Mouse (Mus musculus) mouse embryonic stem cell (cell line): ENCODE data around the gene Sult4a1.
"Not testable (repeated sequence)": the region's sequence is repeated elsewhere in the genome, so short reads cannot be mapped to it uniquely, and the experiment has no call there.

Source experiments
- in situ Hi-C, 2 experiments: fragments of 300-500 bp; cut with MboI; formaldehyde crosslinking; loops; 1 replicate in 1 of 2; 3 replicates in 1 of 2; pipeline ENCODE4 v1.14.3; 2019 to 2020; ENCODE audit warnings: low sequenced_read_pairs in 2 of 2, low pct_unique_long_range_greater_than_20kb in 1 of 2, mixed read lengths in 1 of 2; ENCODE audit not compliant: unreplicated experiment in 1 of 2

Sult4a1 gene

DNA sequence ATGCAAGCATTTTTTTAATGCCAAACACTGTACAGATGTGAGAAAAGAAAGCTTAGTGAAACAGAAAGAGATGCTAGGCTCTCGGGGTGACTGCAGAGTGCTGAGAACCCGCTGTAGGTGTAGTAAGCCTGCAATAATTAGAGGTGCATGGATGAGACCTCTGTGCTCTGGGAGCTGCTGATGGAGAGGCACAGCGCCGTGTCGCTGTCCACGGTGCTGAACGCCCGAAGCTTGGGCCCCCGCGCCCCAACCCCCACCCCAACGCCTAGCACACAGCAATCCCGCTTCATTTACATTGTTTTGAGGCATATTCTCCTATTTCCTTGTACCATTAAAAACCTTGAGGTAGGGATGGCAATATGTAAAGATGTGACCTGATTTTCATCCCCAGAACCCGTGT lies 3.3 kb upstream of the Sult4a1 start:
- in situ Hi-C loops: loop anchor here (25.0 kb wide), 1 partner anchor 503 kb away; no protein-coding TSS in a partner anchor

GRCm38 (mm10) chr15:84105924-84106500 lies 458 bp upstream of the Sult4a1 start:
- in situ Hi-C loops: loop anchor here (25.0 kb wide), 1 partner anchor 506 kb away; no protein-coding TSS in a partner anchor

GRCm38 (mm10) chr15:84104626-84105025 lies 928 bp downstream of the Sult4a1 start:
- in situ Hi-C loops: loop anchor here (25.0 kb wide), 1 partner anchor 508 kb away; no protein-coding TSS in a partner anchor

DNA sequence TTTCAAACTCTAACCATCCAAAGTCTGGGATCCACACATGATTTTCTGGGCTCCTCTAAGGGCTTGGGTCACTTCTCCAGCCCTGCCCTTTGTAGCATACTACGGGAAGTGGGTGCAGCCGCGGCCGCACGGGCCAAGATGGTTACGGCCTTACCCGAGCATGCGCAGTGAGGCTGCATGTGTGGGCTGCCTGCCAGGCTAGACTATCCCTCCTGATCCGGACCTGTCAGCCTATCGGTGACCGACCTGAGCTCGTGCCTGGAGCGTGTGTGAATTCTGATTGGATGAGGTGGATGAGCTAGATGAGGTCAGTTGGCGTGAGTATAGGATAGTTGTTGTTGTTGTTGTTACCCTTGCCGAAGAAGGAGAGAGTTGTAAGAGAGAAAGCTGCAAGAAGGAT lies 8.0 kb downstream of the Sult4a1 start:
- in situ Hi-C loops: not testable (repeated sequence)

GRCm38 (mm10) chr15:84096051-84096450 lies 9.5 kb downstream of the Sult4a1 start:
- in situ Hi-C loops: no loop called here

GRCm38 (mm10) chr15:84094921-84095320 lies 10.6 kb downstream of the Sult4a1 start:
- in situ Hi-C loops: no loop called here

DNA sequence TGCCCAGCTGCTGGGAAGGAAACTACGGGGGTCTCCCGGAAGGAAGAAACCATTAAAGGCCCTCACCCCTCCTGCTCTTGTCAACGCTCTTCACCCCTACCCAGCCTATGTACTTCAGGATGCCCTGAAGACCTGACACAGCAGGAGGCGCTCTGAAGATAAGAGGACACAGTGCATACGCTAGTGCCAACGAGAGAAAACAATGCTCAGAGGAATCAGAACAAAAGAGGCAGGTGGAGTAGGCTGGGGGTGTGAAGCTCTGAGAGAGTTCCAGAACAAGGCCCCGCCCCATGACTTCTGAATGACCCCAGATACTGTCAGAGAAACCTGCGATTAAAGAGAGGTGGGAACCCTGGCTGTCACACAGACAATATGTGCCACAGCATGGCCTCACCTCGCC lies 18.8 kb downstream of the Sult4a1 start:
- in situ Hi-C loops: no loop called here

- in situ Hi-C loops: no loop called here
Observed at GRCm38 (mm10) chr15:84086364-84086763, 19.2 kb downstream of the Sult4a1 start.

DNA sequence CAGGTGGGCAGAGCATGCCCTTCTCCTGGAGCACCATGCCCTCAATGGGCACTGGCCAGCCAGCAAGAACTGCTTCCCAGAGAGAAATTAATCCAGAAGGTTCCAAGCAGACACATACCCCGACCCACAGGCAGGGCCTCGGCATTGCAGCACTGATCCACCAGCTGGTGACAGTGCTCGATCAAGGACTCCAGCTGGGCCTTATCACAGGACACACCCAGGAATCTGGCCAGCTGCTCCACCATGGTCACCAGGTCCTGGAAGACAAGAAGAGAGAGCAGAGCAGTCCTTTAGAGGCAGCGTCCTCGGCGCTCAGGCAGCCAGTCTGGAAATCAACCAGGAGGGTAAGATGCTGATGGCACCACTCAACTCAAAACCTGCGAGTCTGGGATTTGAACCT lies 25.5 kb downstream of the Sult4a1 start:
- in situ Hi-C loops: no loop called here

GRCm38 (mm10) chr15:84079519-84079918 lies 26.0 kb downstream of the Sult4a1 start:
- in situ Hi-C loops: no loop called here

DNA sequence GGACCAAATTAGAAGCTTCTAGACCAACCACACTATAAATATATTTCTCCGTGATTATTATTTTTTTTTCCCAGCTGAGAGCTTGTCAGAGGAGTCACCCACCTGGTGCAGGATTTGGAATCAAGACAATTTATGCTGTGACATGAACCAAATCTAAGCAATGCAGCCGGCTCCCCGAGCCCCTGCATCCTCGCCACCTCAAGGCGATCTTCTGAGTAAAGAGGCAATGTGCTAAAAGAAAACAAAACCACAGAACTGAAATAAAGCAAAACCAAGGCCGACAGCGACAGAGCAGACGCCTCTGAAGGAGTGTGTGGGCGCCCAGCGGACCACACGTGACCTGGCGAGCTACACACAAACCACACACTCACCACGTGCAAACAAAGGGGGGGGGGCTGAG lies 26.9 kb downstream of the Sult4a1 start:
- in situ Hi-C loops: no loop called here

DNA sequence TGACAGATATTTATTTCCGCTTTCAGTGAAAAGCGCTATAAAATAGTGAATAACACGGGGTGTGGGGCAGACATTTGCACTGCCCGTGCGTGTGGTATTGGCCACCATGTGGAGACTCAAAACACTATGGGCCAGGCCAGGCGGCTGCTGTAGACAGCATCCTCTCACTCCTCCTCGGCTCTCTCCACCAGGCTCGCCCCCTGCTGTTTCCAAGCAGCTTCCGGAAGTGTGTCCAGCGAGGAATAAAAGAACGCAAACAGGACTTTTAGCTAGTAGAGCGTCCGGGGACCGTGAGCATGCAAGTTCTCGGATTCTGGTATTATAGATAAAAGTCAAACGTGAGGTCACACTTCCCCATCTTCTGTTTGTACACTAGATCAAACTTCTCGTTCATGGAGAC lies 28.4 kb downstream of the Sult4a1 start:
- in situ Hi-C loops: no loop called here

GRCm38 (mm10) chr15:84074705-84075185 lies 30.8 kb downstream of the Sult4a1 start:
- in situ Hi-C loops: loop anchor here in 1 of 2 experiments (25.0 kb wide), 1 partner anchor 312 kb away; no protein-coding TSS in a partner anchor

DNA sequence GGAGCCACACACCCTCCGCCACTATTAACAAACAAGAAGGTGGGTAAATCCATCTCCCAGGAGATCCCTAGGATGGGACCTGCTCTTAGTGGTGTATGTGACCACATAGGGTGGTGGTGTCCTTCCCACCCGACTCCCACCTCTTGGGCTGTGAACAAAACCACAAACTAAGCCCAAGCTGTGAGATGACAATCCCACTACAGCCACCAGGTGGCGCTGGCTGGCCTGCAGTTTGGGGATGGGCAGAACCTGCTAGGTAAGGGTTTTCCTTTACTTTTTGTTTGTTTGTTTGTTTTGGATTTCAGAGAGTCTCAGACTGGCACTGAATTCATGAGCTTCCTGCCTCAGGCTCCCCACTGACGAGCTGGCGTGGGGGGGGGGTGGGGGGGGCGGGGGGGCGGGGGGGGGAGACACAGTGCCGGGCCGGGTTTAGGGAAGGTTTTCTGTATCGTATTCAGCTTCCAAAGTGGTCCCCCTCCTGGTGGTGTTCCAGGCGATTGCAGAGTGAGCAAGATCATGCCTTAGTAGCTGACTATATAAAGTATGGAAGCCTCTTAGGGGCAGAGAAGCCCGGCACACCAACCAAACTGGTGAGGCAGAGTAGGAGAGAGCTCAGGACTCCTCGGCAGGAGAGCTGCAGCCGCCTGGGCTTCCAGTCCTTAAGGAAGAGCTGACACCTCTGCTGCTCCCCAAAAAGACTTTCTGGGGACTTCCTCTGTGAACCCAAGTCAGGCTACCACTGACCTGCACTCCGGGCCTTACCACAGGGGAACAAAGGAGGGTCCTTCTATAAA lies 31.4 kb downstream of the Sult4a1 start:
- in situ Hi-C loops: loop anchor here in 1 of 2 experiments (25.0 kb wide), 1 partner anchor 312 kb away; no protein-coding TSS in a partner anchor

GRCm38 (mm10) chr15:84073058-84073457 lies 32.5 kb downstream of the Sult4a1 start:
- in situ Hi-C loops: loop anchor here in 1 of 2 experiments (25.0 kb wide), 1 partner anchor 311 kb away; no protein-coding TSS in a partner anchor

- in situ Hi-C loops: loop anchor here in 1 of 2 experiments (25.0 kb wide), 1 partner anchor 310 kb away; no protein-coding TSS in a partner anchor
Observed at GRCm38 (mm10) chr15:84072226-84072625, 33.3 kb downstream of the Sult4a1 start.

DNA sequence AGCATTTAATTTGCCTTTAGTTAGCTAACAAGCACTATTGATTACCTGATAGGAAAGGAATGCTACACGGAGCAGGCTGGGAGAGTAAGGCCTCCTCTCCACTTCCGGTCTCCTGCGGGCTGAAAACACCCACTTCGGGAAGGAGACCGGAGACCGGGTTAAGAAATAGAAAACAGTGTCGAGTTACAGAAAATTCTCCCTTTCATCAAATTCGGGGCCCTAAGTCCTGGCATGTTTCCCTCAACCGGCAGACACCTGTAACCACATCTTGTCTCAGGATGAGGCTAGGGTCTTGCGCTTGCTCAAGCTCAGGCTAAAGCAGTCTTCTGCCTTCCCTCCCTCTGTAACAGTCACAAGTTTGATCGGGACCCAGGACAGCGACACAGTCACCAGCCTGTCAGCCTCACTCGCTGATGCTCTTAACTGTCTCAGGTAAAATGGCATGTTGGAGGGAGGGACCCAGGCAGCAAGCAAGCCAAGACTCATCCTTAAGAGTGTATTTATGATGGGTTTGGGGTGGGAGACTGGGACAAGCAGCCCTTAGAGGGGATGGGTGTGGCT lies 35.4 kb downstream of the Sult4a1 start:
- in situ Hi-C loops: loop anchor here in 1 of 2 experiments (25.0 kb wide), 1 partner anchor 308 kb away; no protein-coding TSS in a partner anchor

- in situ Hi-C loops: loop anchor here in 1 of 2 experiments (25.0 kb wide), 1 partner anchor 307 kb away; no protein-coding TSS in a partner anchor
Observed at GRCm38 (mm10) chr15:84069455-84070050, 36.0 kb downstream of the Sult4a1 start.
